Mouse (Mus musculus): ENCODE data around the gene Slc2a12. TPM values are rescaled to one million over a fixed set of nuclear protein-coding genes. Genes with fewer than 3 reads are reported as not detected.

Gene Slc2a12
- polyA plus RNA-seq, 1 experiment from 2014 or later = 2.1 TPM

DNA sequence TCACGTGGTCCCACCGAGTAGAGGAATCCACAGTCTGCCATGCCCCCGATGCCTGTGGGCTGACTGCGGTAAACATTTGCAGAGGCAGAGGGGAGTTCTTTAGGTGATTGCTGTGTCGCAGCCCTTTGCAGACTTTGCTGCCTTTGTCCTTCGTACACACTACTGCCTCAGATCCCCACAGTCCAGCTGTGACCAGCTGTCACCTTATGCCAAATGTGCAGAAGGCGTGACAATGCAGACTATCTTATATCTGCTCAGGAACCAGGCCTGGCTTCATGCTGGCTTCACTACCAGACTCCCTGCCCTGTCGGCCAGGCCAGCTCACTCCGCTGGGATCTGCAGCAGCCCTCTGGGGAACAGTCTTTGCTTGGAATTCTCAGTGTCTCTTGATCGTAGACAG, 29.5 kb upstream of the Slc2a12 start:
- no peaks in the 10 kb centered on the region for H3K9me3 ChIP-seq (replicated peaks; ENCODE audit: control insufficient read depth, low read length)
- H3K9ac ChIP-seq (replicated peaks; ENCODE audit: low read length) = no peak overlapping the region
- no peak overlapping the region for H3K4me3 ChIP-seq (ENCODE audit: low read depth, low read length)
- H3K27ac ChIP-seq (replicated peaks; ENCODE audit: low read depth, low read length) = no peak overlapping the region
- no peaks in the 10 kb centered on the region for H3K27me3 ChIP-seq (ENCODE audit: control insufficient read depth, insufficient read depth, low read length)
- no peaks in the 10 kb centered on the region for H3K4me1 ChIP-seq (ENCODE audit: control insufficient read depth, insufficient read depth, low read length)
- 0 out of 2 replicates have a peak, but pooled peaks have one; percentile 23 for ATAC-seq (replicated peaks; ENCODE audit: insufficient number of reproducible peaks, low FRiP score, low TSS enrichment, low read depth)
- no peaks in the 10 kb centered on the region for H3K36me3 ChIP-seq (replicated peaks; ENCODE audit: control insufficient read depth, insufficient read depth, low read depth, low read length)
- no peak overlapping the region for H3K4me2 ChIP-seq (ENCODE audit: low read depth, low read length)
- DNase-seq (ENCODE audit: low spot score) = no peak
- WGBS = 50% methylated on average over 10 of the region's 10 CpGs

DNA sequence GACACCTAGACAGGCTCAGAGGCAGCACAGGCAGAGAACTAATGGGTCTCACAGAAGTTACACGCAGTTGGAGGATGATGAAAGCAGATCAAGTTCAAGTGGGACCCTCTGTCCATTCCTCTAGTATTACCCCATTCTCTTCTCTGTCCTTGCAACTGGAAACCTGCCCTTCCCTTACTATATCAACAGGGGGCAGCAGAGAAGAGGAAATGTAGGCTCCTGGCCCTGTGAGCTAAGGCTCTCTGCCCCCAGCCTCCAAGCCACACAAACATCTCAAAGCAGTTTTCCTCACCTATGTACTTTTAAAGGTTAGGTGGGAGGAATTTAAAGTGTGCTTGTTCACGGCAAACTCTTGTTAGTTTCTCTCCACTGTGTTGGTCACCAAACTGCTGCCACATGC, 26.0 kb upstream of the Slc2a12 start:
- no peak overlapping the region for H3K4me2 ChIP-seq (ENCODE audit: low read depth, low read length)
- H3K4me3 ChIP-seq (ENCODE audit: low read depth, low read length) = no peak overlapping the region
- H3K9me3 ChIP-seq (replicated peaks; ENCODE audit: control insufficient read depth, low read length) = no peaks in the 10 kb centered on the region
- no peaks in the 10 kb centered on the region for H3K36me3 ChIP-seq (replicated peaks; ENCODE audit: control insufficient read depth, insufficient read depth, low read depth, low read length)
- H3K27me3 ChIP-seq (ENCODE audit: control insufficient read depth, insufficient read depth, low read length) = no peaks in the 10 kb centered on the region
- peak; percentile 36 for DNase-seq (ENCODE audit: low spot score)
- no peak overlapping the region for H3K9ac ChIP-seq (replicated peaks; ENCODE audit: low read length)
- no peaks in the 10 kb centered on the region for H3K4me1 ChIP-seq (ENCODE audit: control insufficient read depth, insufficient read depth, low read length)
- 72% methylated on average over 2 of the region's 2 CpGs for WGBS
- no peak for ATAC-seq (replicated peaks; ENCODE audit: insufficient number of reproducible peaks, low FRiP score, low TSS enrichment, low read depth)
- no peak overlapping the region for H3K27ac ChIP-seq (replicated peaks; ENCODE audit: low read depth, low read length)

DNA sequence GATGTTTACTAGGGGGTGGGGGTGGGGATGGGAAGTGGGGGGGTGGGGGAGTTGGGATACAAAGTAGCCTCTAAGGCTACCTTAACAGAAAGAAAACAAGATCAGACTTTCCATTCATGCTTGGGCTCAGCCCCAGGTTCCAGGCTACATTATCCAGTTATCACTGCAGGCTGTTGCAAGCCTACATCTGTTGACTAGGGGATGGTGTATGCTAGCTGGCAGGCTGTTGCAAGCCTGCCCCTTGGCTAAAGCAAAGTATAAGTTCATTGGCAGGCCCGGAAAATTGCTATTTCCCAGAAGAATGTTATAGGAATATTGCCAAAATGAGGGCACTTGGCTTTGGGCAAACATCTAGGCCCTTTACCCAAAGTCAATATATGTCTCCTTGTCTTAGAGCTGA, 16.0 kb upstream of the Slc2a12 start:
- no peak overlapping the region for H3K9ac ChIP-seq (replicated peaks; ENCODE audit: low read length)
- H3K27me3 ChIP-seq (ENCODE audit: control insufficient read depth, insufficient read depth, low read length) = no peaks in the 10 kb centered on the region
- H3K4me1 ChIP-seq (ENCODE audit: control insufficient read depth, insufficient read depth, low read length) = no peaks in the 10 kb centered on the region
- no peak for ATAC-seq (replicated peaks; ENCODE audit: insufficient number of reproducible peaks, low FRiP score, low TSS enrichment, low read depth)
- H3K36me3 ChIP-seq (replicated peaks; ENCODE audit: control insufficient read depth, insufficient read depth, low read depth, low read length) = no peaks in the 10 kb centered on the region
- H3K27ac ChIP-seq (replicated peaks; ENCODE audit: low read depth, low read length) = no peak overlapping the region
- DNase-seq (ENCODE audit: low spot score) = no peak
- 69% methylated on average over 1 of the region's 1 CpGs for WGBS
- no peak overlapping the region for H3K4me3 ChIP-seq (ENCODE audit: low read depth, low read length)
- no peaks in the 10 kb centered on the region for H3K9me3 ChIP-seq (replicated peaks; ENCODE audit: control insufficient read depth, low read length)
- no peak overlapping the region for H3K4me2 ChIP-seq (ENCODE audit: low read depth, low read length)

DNA sequence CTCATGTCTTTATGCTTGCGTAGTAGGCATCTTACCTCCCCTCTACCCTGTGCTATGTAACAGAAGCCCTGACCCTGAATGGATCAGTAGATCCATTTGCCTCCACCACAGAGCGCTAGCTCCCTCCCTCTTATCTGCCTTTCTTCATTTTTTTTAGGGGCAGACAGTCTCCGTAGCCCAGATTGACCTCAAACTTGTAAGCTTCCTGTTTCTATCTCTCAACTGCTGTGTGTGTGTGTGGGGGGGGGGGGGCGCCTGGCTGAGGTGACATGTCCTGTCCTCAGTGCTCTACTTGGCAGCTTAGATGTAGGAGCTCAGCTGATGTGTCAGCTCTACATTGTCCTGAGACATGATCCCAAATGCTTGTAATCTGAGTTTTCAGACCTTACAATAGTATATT, 13.7 kb upstream of the Slc2a12 start:
- Histone ChIP-seq H3K4me3 (ENCODE audit: low read depth, low read length) (no peak overlapping the region), H3K4me1 (ENCODE audit: control insufficient read depth, insufficient read depth, low read length) (no peaks in the 10 kb centered on the region), H3K9ac (replicated peaks; ENCODE audit: low read length) (no peak overlapping the region), H3K9me3 (replicated peaks; ENCODE audit: control insufficient read depth, low read length) (no peaks in the 10 kb centered on the region), H3K4me2 (ENCODE audit: low read depth, low read length) (no peak overlapping the region), H3K27me3 (ENCODE audit: control insufficient read depth, insufficient read depth, low read length) (no peaks in the 10 kb centered on the region), H3K36me3 (replicated peaks; ENCODE audit: control insufficient read depth, insufficient read depth, low read depth, low read length) (no peaks in the 10 kb centered on the region), H3K27ac (replicated peaks; ENCODE audit: low read depth, low read length) (no peak overlapping the region)
- DNase-seq (ENCODE audit: low spot score) = no peak
- 69% methylated on average over 4 of the region's 4 CpGs for WGBS
- no peak for ATAC-seq (replicated peaks; ENCODE audit: insufficient number of reproducible peaks, low FRiP score, low TSS enrichment, low read depth)

- DNase-seq (ENCODE audit: low spot score) (no peak), ATAC-seq (replicated peaks; ENCODE audit: insufficient number of reproducible peaks, low FRiP score, low TSS enrichment, low read depth) (no peak)
- 86% methylated on average over 7 of the region's 7 CpGs for WGBS
- no peak overlapping the region for H3K4me3 ChIP-seq (ENCODE audit: low read depth, low read length)
- H3K27me3 ChIP-seq (ENCODE audit: control insufficient read depth, insufficient read depth, low read length) = no peaks in the 10 kb centered on the region
- no peaks in the 10 kb centered on the region for H3K4me1 ChIP-seq (ENCODE audit: control insufficient read depth, insufficient read depth, low read length)
- no peak overlapping the region for H3K4me2 ChIP-seq (ENCODE audit: low read depth, low read length)
- no peaks in the 10 kb centered on the region for H3K36me3 ChIP-seq (replicated peaks; ENCODE audit: control insufficient read depth, insufficient read depth, low read depth, low read length)
- H3K9ac ChIP-seq (replicated peaks; ENCODE audit: low read length) = no peak overlapping the region
- H3K9me3 ChIP-seq (replicated peaks; ENCODE audit: control insufficient read depth, low read length) = no peaks in the 10 kb centered on the region
- H3K27ac ChIP-seq (replicated peaks; ENCODE audit: low read depth, low read length) = no peak overlapping the region
Observed at GRCm38 (mm10) chr10:22631528-22631927, 13.3 kb upstream of the Slc2a12 start.

GRCm38 (mm10) chr10:22631956-22632355, 12.9 kb upstream of the Slc2a12 start:
- DNase-seq (ENCODE audit: low spot score) = no peak
- 75% methylated on average over 4 of the region's 4 CpGs for WGBS

GRCm38 (mm10) chr10:22633406-22634306, 11.2 kb upstream of the Slc2a12 start:
- Histone ChIP-seq H3K9me3 (replicated peaks; ENCODE audit: control insufficient read depth, low read length) (no peaks in the 10 kb centered on the region), H3K9ac (replicated peaks; ENCODE audit: low read length) (no peak overlapping the region), H3K4me1 (ENCODE audit: control insufficient read depth, insufficient read depth, low read length) (no peaks in the 10 kb centered on the region), H3K36me3 (replicated peaks; ENCODE audit: control insufficient read depth, insufficient read depth, low read depth, low read length) (no peaks in the 10 kb centered on the region), H3K27me3 (ENCODE audit: control insufficient read depth, insufficient read depth, low read length) (no peaks in the 10 kb centered on the region), H3K4me3 (ENCODE audit: low read depth, low read length) (no peak overlapping the region), H3K27ac (replicated peaks; ENCODE audit: low read depth, low read length) (no peak overlapping the region), H3K4me2 (ENCODE audit: low read depth, low read length) (no peak overlapping the region)
- ATAC-seq (replicated peaks; ENCODE audit: insufficient number of reproducible peaks, low FRiP score, low TSS enrichment, low read depth) (no peak; the same call in 1 of the 2 replicates), DNase-seq (ENCODE audit: low spot score) (no peak)
- 43% methylated on average over 6 of the region's 6 CpGs for WGBS

More at GRCm38 (mm10) chr10:22631956-22632355, 12.9 kb upstream of the Slc2a12 start:
- no peak for ATAC-seq (replicated peaks; ENCODE audit: insufficient number of reproducible peaks, low FRiP score, low TSS enrichment, low read depth)
- Histone ChIP-seq H3K36me3 (replicated peaks; ENCODE audit: control insufficient read depth, insufficient read depth, low read depth, low read length) (no peaks in the 10 kb centered on the region), H3K27ac (replicated peaks; ENCODE audit: low read depth, low read length) (no peak overlapping the region), H3K4me3 (ENCODE audit: low read depth, low read length) (no peak overlapping the region), H3K9me3 (replicated peaks; ENCODE audit: control insufficient read depth, low read length) (no peaks in the 10 kb centered on the region), H3K27me3 (ENCODE audit: control insufficient read depth, insufficient read depth, low read length) (no peaks in the 10 kb centered on the region), H3K4me2 (ENCODE audit: low read depth, low read length) (no peak overlapping the region), H3K4me1 (ENCODE audit: control insufficient read depth, insufficient read depth, low read length) (no peaks in the 10 kb centered on the region), H3K9ac (replicated peaks; ENCODE audit: low read length) (no peak overlapping the region)

GRCm38 (mm10) chr10:22637241-22637640, 7.6 kb upstream of the Slc2a12 start:
- Histone ChIP-seq H3K4me2 (ENCODE audit: low read depth, low read length) (no peak overlapping the region), H3K9me3 (replicated peaks; ENCODE audit: control insufficient read depth, low read length) (no peaks in the 10 kb centered on the region), H3K9ac (replicated peaks; ENCODE audit: low read length) (no peak overlapping the region), H3K27me3 (ENCODE audit: control insufficient read depth, insufficient read depth, low read length) (no peaks in the 10 kb centered on the region), H3K4me1 (ENCODE audit: control insufficient read depth, insufficient read depth, low read length) (no peaks in the 10 kb centered on the region), H3K36me3 (replicated peaks; ENCODE audit: control insufficient read depth, insufficient read depth, low read depth, low read length) (no peaks in the 10 kb centered on the region), H3K4me3 (ENCODE audit: low read depth, low read length) (no peak overlapping the region), H3K27ac (replicated peaks; ENCODE audit: low read depth, low read length) (no peak overlapping the region)
- ATAC-seq (replicated peaks; ENCODE audit: insufficient number of reproducible peaks, low FRiP score, low TSS enrichment, low read depth) = no peak
- peak; percentile 16 for DNase-seq (ENCODE audit: low spot score)
- WGBS = 51% methylated on average over 3 of the region's 3 CpGs

Measured in embryonic facial prominence, embryonic 11.5 days (tissue).